Mouse (Mus musculus) MEL (cell line): ENCODE measurements around the gene Sez6. TPM values are rescaled to one million over a fixed set of nuclear protein-coding genes. Genes with fewer than 3 reads are reported as not detected.

Experiments
- DNase-seq: peaks from one replicate; pipeline ENCODE4 v3.0.0; 2011; ENCODE audit warnings: low read depth, low spot score
- H3K27ac ChIP-seq: 2 replicates; pipeline ENCODE4 v1.5.1; 2012; ENCODE audit warnings: low read depth, mild to moderate bottlenecking, control low read depth, low read length, moderate library complexity; ENCODE audit not compliant: control insufficient read depth
- H3K27me3 ChIP-seq, 2 experiments: fragments of 150-350 bp in 1 of 2; sonication (generic) in 1 of 2; 2 replicates each; pipeline ENCODE4 v1.6.1; 2012; ENCODE audit warnings: low read length in 2 of 2, mild to moderate bottlenecking in 2 of 2, improper control_type of control experiment in 1 of 2, moderate library complexity in 1 of 2; ENCODE audit not compliant: insufficient read depth in 2 of 2, control insufficient read depth in 1 of 2
- H3K36me3 ChIP-seq, 2 experiments: 2 replicates each; pipeline ENCODE4 v1.6.1; 2012 to 2014; ENCODE audit warnings: low read length in 2 of 2, improper control_type of control experiment in 1 of 2, inconsistent platforms in 1 of 2, mild to moderate bottlenecking in 1 of 2; ENCODE audit not compliant: insufficient read depth in 2 of 2, control insufficient read depth in 1 of 2
- H3K4me1 ChIP-seq, 2 experiments: fragments of 150-350 bp in 1 of 2; sonication (generic) in 1 of 2; 2 replicates each; pipeline ENCODE4 v1.6.1; 2012; ENCODE audit warnings: low read length in 2 of 2, improper control_type of control experiment in 1 of 2, mild to moderate bottlenecking in 1 of 2; ENCODE audit not compliant: insufficient read depth in 2 of 2, control insufficient read depth in 1 of 2
- H3K4me3 ChIP-seq, 2 experiments: fragments of 150-350 bp in 1 of 2; sonication (generic) in 1 of 2; 2 replicates each; pipeline ENCODE4 v1.5.1; 2012; ENCODE audit warnings: low read depth in 2 of 2, low read length in 2 of 2, mild to moderate bottlenecking in 2 of 2, moderate library complexity in 2 of 2, control low read depth in 1 of 2, improper control_type of control experiment in 1 of 2; ENCODE audit not compliant: control insufficient read depth in 1 of 2, insufficient read depth in 1 of 2
- H3K79me2 ChIP-seq: 2 replicates; pipeline ENCODE4 v1.6.1; 2012; ENCODE audit warnings: mild to moderate bottlenecking, low read length, moderate library complexity; ENCODE audit not compliant: control insufficient read depth, poor library complexity, insufficient read depth
- H3K9ac ChIP-seq: 2 replicates; pipeline ENCODE4 v1.6.1; 2012; ENCODE audit warnings: low read depth, mild to moderate bottlenecking, control low read depth, low read length, moderate library complexity; ENCODE audit not compliant: control insufficient read depth, poor library complexity, severe bottlenecking
- H3K9me3 ChIP-seq: fragments of 150-350 bp; sonication (generic); replicated peaks from 2 replicates; pipeline ENCODE4 v1.6.1; 2012; ENCODE audit warnings: mild to moderate bottlenecking, low read length, improper control_type of control experiment, moderate library complexity; ENCODE audit not compliant: insufficient read depth
- CHD1 ChIP-seq: IDR thresholded peaks from 2 replicates; pipeline ENCODE4 v1.6.1; 2012; ENCODE audit warnings: low read depth, mild to moderate bottlenecking, inconsistent platforms, low read length, improper control_type of control experiment
- CTCF ChIP-seq, 3 experiments: IDR thresholded peaks in 2 of 3; conservative IDR thresholded peaks in 1 of 3; 2 replicates each; pipeline ENCODE4 v1.5.1; 2011 to 2012; ENCODE audit warnings: low read length in 3 of 3, low read depth in 2 of 3, mild to moderate bottlenecking in 2 of 3, improper control_type of control experiment in 1 of 3, inconsistent platforms in 1 of 3, mixed read lengths in 1 of 3, moderate library complexity in 1 of 3; ENCODE audit not compliant: control insufficient read depth in 1 of 3, insufficient read depth in 1 of 3, poor library complexity in 1 of 3, severe bottlenecking in 1 of 3
- E2F4 ChIP-seq: IDR thresholded peaks from 2 replicates; pipeline ENCODE4 v1.6.1; 2011; ENCODE audit warnings: low read depth, low read length, improper control_type of control experiment, borderline replicate concordance
- ETS1 ChIP-seq: IDR thresholded peaks from 2 replicates; pipeline ENCODE4 v1.6.1; 2012; ENCODE audit warnings: low read depth, mild to moderate bottlenecking, inconsistent platforms, low read length, improper control_type of control experiment, moderate library complexity
- HCFC1 ChIP-seq: IDR thresholded peaks from 2 replicates; pipeline ENCODE4 v1.6.1; 2012; ENCODE audit warnings: low read depth, mild to moderate bottlenecking, inconsistent platforms, low read length, improper control_type of control experiment, moderate library complexity
- KAT2A ChIP-seq: conservative IDR thresholded peaks from 2 replicates; pipeline ENCODE4 v1.6.1; 2012; ENCODE audit warnings: low read depth, low read length, improper control_type of control experiment, inconsistent platforms
- MAFK ChIP-seq: IDR thresholded peaks from 2 replicates; pipeline ENCODE4 v1.6.1; 2011; ENCODE audit warnings: low read depth, mild to moderate bottlenecking, low read length, improper control_type of control experiment, borderline replicate concordance
- MAX ChIP-seq: IDR thresholded peaks from 2 replicates; pipeline ENCODE4 v1.6.1; 2011; ENCODE audit warnings: low read length, improper control_type of control experiment
- MAZ ChIP-seq: IDR thresholded peaks from 2 replicates; pipeline ENCODE4 v1.6.1; 2012; ENCODE audit warnings: low read depth, mild to moderate bottlenecking, inconsistent platforms, low read length, improper control_type of control experiment
- MXI1 ChIP-seq: IDR thresholded peaks from 2 replicates; pipeline ENCODE4 v1.6.1; 2011; ENCODE audit warnings: mild to moderate bottlenecking, low read depth, low read length, improper control_type of control experiment
- MYB ChIP-seq: IDR thresholded peaks from 2 replicates; pipeline ENCODE4 v1.6.1; 2011; ENCODE audit warnings: mild to moderate bottlenecking, low read depth, low read length, improper control_type of control experiment
- NELFE ChIP-seq: IDR thresholded peaks from 2 replicates; pipeline ENCODE4 v1.6.1; 2011; ENCODE audit warnings: low read depth, low read length, improper control_type of control experiment
- NRF1 ChIP-seq: IDR thresholded peaks from 2 replicates; pipeline ENCODE4 v1.6.1; 2014; ENCODE audit warnings: low read depth, mild to moderate bottlenecking, inconsistent platforms, low read length, improper control_type of control experiment, moderate library complexity; ENCODE audit not compliant: poor library complexity, insufficient read depth, severe bottlenecking
- POLR2AphosphoS2 ChIP-seq: IDR thresholded peaks from 2 replicates; pipeline ENCODE4 v1.6.1; 2011; ENCODE audit warnings: low read length, improper control_type of control experiment
- POLR2AphosphoS5 ChIP-seq: IDR thresholded peaks from 2 replicates; pipeline ENCODE4 v1.6.1; 2012; ENCODE audit warnings: low read depth, borderline replicate concordance, mild to moderate bottlenecking, inconsistent platforms, low read length, moderate library complexity, mixed read lengths
- RAD21 ChIP-seq: IDR thresholded peaks from 2 replicates; pipeline ENCODE4 v1.6.1; 2011; ENCODE audit warnings: mild to moderate bottlenecking, low read depth, low read length, improper control_type of control experiment
- TAL1 ChIP-seq: IDR thresholded peaks from 2 replicates; pipeline ENCODE4 v1.6.1; 2012; ENCODE audit warnings: mild to moderate bottlenecking, inconsistent platforms, low read length, moderate library complexity, mixed read lengths
- TBP ChIP-seq: IDR thresholded peaks from 2 replicates; pipeline ENCODE4 v1.8.0; 2011; ENCODE audit warnings: low read depth, low read length, improper control_type of control experiment
- TCF12 ChIP-seq: IDR thresholded peaks from 2 replicates; pipeline ENCODE4 v1.6.1; 2014; ENCODE audit warnings: low read depth, mild to moderate bottlenecking, inconsistent platforms, low read length, improper control_type of control experiment, moderate library complexity
- USF2 ChIP-seq, 2 experiments: IDR thresholded peaks; 2 replicates each; pipeline ENCODE4 v1.6.1; 2011 to 2012; ENCODE audit warnings: improper control_type of control experiment in 2 of 2, low read length in 2 of 2, borderline replicate concordance in 1 of 2, inconsistent platforms in 1 of 2, low read depth in 1 of 2, mild to moderate bottlenecking in 1 of 2; ENCODE audit not compliant: insufficient read depth in 1 of 2
- ZC3H11A ChIP-seq: IDR thresholded peaks from 2 replicates; pipeline ENCODE4 v1.6.1; 2012; ENCODE audit warnings: low read depth, mild to moderate bottlenecking, inconsistent platforms, low read length, improper control_type of control experiment
- polyA plus RNA-seq, 2 experiments: library from polyadenylated mRNA; stranded (reverse) in 1 of 2; unstranded in 1 of 2; fragments of >175 nt in 1 of 2; fragments of >200 nt in 1 of 2; gene quantifications; 2 replicates each; pipeline versions ENCODE4 v1.2.1 to v1.2.4; 2012; ENCODE audit warnings: low replicate concordance in 2 of 2, low read depth in 1 of 2; ENCODE audit not compliant: insufficient read length in 2 of 2, insufficient read depth in 1 of 2, missing spikeins in 1 of 2
- total RNA-seq: library from RNA; depleted of rRNA; stranded (reverse); fragments of 300-350 nt; gene quantifications from 2 replicates; pipeline ENCODE4 v1.2.3, GENCODE M21; 2012

Gene Sez6
- total and polyA plus RNA-seq, 3 experiments: 0.04 TPM; not detected in 2

DNA sequence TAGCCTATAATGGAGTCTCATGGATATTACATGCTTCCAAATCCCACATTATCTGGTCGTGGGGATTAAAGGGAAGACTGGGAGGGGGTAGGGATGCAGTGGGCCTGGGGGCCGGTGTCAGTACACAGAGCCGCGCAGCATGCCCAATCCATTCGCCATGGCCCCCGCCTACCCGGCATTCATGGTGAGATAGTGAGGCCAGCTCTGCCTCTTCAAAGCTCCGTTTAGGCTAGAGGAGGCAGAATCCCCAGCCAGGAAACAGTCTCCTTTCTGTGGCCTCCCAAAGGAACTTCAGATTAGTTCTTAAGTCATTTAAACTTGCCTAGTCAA, 45.4 kb upstream of the Sez6 start:
- Histone ChIP-seq H3K4me3 (no peak overlapping the region), H3K27me3 (peaks cover 14 to 19% of the 10 kb centered on the region in 2 experiments), H3K9ac (no peak overlapping the region), H3K4me1 (no peaks in the 10 kb centered on the region), H3K79me2 (no peaks in the 10 kb centered on the region), H3K36me3 (no peaks in the 10 kb centered on the region), H3K9me3 (no peaks in the 10 kb centered on the region), H3K27ac (no peak overlapping the region)
- TF ChIP-seq RAD21 (no peak), NRF1 (no peak), MAZ (no peak), MYB (no peak), MAX (no peak), ETS1 (no peak), E2F4 (no peak), CHD1 (no peak), NELFE (no peak), POLR2AphosphoS5 (no peak), TAL1 (no peak), HCFC1 (no peak), POLR2AphosphoS2 (no peak), ZC3H11A (no peak), TBP (no peak), KAT2A (no peak), CTCF (IDR thresholded peaks at IDR 0.05 in 2 of 3, conservative IDR thresholded peaks at IDR 0.05 in 1 of 3; ENCODE audit: control insufficient read depth in 1 of 3, insufficient read depth in 1 of 3, low read depth in 2 of 3, low read length in 3 of 3, poor library complexity in 1 of 3, severe bottlenecking in 1 of 3) (no peak), USF2 (IDR thresholded peaks at IDR 0.05; ENCODE audit: borderline replicate concordance in 1 of 2, insufficient read depth in 1 of 2, low read depth in 1 of 2, low read length in 2 of 2) (no peak), TCF12 (no peak), MXI1 (no peak)
- no peak for DNase-seq

DNA sequence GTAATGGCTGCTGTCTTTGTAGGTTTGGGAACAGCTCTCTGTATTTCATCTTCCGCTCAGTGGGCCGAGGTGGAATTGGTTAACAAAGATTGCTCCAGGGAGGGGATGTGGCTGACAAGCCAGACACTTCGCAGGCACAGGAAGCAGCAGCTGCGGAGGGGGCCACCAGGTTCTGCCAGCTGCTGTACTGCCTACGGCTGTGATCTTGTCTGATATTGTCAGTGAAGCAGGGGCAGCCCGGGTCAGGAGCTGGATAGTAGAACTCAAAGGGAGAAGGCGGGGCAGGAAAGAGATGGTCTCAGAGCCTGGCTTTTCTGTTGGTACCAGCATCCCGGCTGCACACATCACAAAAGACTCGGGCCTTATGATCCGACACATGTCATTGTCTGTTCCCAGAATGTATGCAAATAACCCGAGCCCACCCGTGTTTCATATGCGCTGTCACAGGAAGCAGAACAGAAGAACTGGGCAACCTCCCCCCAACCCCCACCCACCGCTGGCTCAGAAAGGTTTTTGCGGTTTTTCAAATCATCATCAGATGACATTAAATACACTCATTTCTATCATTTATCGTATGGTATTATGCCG, 43.1 kb upstream of the Sez6 start:
- Histone ChIP-seq H3K36me3 (no peaks in the 10 kb centered on the region), H3K9ac (no peak overlapping the region), H3K27me3 (peaks cover 23 to 29% of the 10 kb centered on the region in 2 experiments), H3K27ac (no peak overlapping the region), H3K4me1 (no peaks in the 10 kb centered on the region), H3K79me2 (no peaks in the 10 kb centered on the region), H3K4me3 (no peak overlapping the region), H3K9me3 (no peaks in the 10 kb centered on the region)
- TF ChIP-seq MAFK (no peak), MXI1 (no peak)
- no peak for DNase-seq
